Mouse (Mus musculus) right cerebral cortex, postnatal 36 days (tissue): ENCODE measurements around the gene Abca13.
A peak's percentile ranks its signal among the peaks of the same experiment; 100 is the strongest.

ENCODE experiments used
- DNase-seq, 2 experiments: peaks; one replicate each; pipeline ENCODE4 v3.0.0; 2022; ENCODE audit warnings: low spot score in 2 of 2, mixed read lengths in 1 of 2

Gene Abca13

GRCm38 (mm10) chr11:9531715-9532114 lies 340.0 kb downstream of the Abca13 start:
- DNase-seq = no peak

- no peak for DNase-seq
Measured at GRCm38 (mm10) chr11:9533189-9533588, 341.4 kb downstream of the Abca13 start.

GRCm38 (mm10) chr11:9533658-9534202 lies 342.0 kb downstream of the Abca13 start:
- DNase-seq = no peak

- DNase-seq = no peak
Measured at GRCm38 (mm10) chr11:9536811-9537210, 345.1 kb downstream of the Abca13 start.

- DNase-seq = no peak
Measured at GRCm38 (mm10) chr11:9538328-9538727, 346.6 kb downstream of the Abca13 start.

GRCm38 (mm10) chr11:9560026-9560425 lies 368.3 kb downstream of the Abca13 start:
- DNase-seq = peak in 1 of 2 experiments; percentile 4

GRCm38 (mm10) chr11:9568302-9568701 lies 376.6 kb downstream of the Abca13 start:
- peak; percentile 28 to 59 for DNase-seq

- DNase-seq = no peak
Measured at GRCm38 (mm10) chr11:9570319-9570718, 378.6 kb downstream of the Abca13 start.

GRCm38 (mm10) chr11:9574894-9575293 lies 383.2 kb downstream of the Abca13 start:
- DNase-seq = no peak

GRCm38 (mm10) chr11:9591757-9592316 lies 400.1 kb downstream of the Abca13 start:
- no peak for DNase-seq

- no peak for DNase-seq
Measured at GRCm38 (mm10) chr11:9597299-9597698, 405.6 kb downstream of the Abca13 start.

GRCm38 (mm10) chr11:9601096-9601495 lies 409.4 kb downstream of the Abca13 start:
- peak in 1 of 2 experiments; percentile 2 for DNase-seq

- no peak for DNase-seq
Measured at GRCm38 (mm10) chr11:9602137-9602536, 410.4 kb downstream of the Abca13 start.

- no peak for DNase-seq
Measured at GRCm38 (mm10) chr11:9608249-9608648, 416.5 kb downstream of the Abca13 start.

- no peak for DNase-seq
Measured at GRCm38 (mm10) chr11:9609075-9609474, 417.3 kb downstream of the Abca13 start.

GRCm38 (mm10) chr11:9616133-9616532 lies 424.4 kb downstream of the Abca13 start:
- DNase-seq = no peak

GRCm38 (mm10) chr11:9616665-9617064 lies 424.9 kb downstream of the Abca13 start:
- DNase-seq = no peak

- no peak for DNase-seq
Measured at GRCm38 (mm10) chr11:9619986-9620385, 428.2 kb downstream of the Abca13 start.

GRCm38 (mm10) chr11:9622888-9623287 lies 431.1 kb downstream of the Abca13 start:
- DNase-seq = no peak

GRCm38 (mm10) chr11:9624753-9625152 lies 433.0 kb downstream of the Abca13 start:
- no peak for DNase-seq

GRCm38 (mm10) chr11:9625812-9626211 lies 434.1 kb downstream of the Abca13 start:
- DNase-seq = no peak

- no peak for DNase-seq
Measured at GRCm38 (mm10) chr11:9647272-9647671, 455.5 kb downstream of the Abca13 start.

- no peak for DNase-seq
Measured at GRCm38 (mm10) chr11:9647991-9648390, 456.2 kb downstream of the Abca13 start.
